Mouse (Mus musculus) embryonic facial prominence, embryonic 15.5 days (tissue): ENCODE results near the gene Gm49380. TPM values are rescaled to one million over a fixed set of nuclear protein-coding genes. Genes with fewer than 3 reads are reported as not detected.

Experiments used
- ATAC-seq: fragments of 200-750 bp; cut with Nextera tagmentation; 2 replicates; pipeline ENCODE4 v1.8.0; 2017; ENCODE audit warnings: low read depth, moderate TSS enrichment; ENCODE audit not compliant: insufficient number of reproducible peaks, low FRiP score, low TSS enrichment
- H3K27ac ChIP-seq: fragments of 300-500 bp; sonication (generic); replicated peaks from 2 replicates; pipeline ENCODE4 v1.5.1; 2015; ENCODE audit warnings: mild to moderate bottlenecking, inconsistent platforms
- H3K27me3 ChIP-seq: fragments of 300-500 bp; sonication (generic); 2 replicates; pipeline ENCODE4 v1.6.1; 2015; ENCODE audit warnings: inconsistent platforms
- H3K36me3 ChIP-seq: fragments of 300-500 bp; sonication (generic); 2 replicates; pipeline ENCODE4 v1.6.1; 2015; ENCODE audit warnings: mild to moderate bottlenecking, inconsistent platforms
- H3K4me1 ChIP-seq: fragments of 300-500 bp; sonication (generic); 2 replicates; pipeline ENCODE4 v1.6.1; 2015; ENCODE audit warnings: inconsistent platforms
- H3K4me2 ChIP-seq: fragments of 300-500 bp; sonication (generic); replicated peaks from 2 replicates; pipeline ENCODE4 v1.6.1; 2015; ENCODE audit warnings: mild to moderate bottlenecking, inconsistent platforms
- H3K4me3 ChIP-seq: fragments of 300-500 bp; sonication (generic); replicated peaks from 2 replicates; pipeline ENCODE4 v1.5.1; 2015; ENCODE audit warnings: mild to moderate bottlenecking, inconsistent platforms
- H3K9ac ChIP-seq: fragments of 300-500 bp; sonication (generic); 2 replicates; pipeline ENCODE4 v1.6.1; 2015; ENCODE audit warnings: inconsistent platforms
- H3K9me3 ChIP-seq: fragments of 300-500 bp; sonication (generic); replicated peaks from 2 replicates; pipeline ENCODE4 v1.6.1; 2016; ENCODE audit warnings: inconsistent platforms
- WGBS: fragments of 180-500 bp; shearing (Covaris S2); methylation state at CpG from one replicate; pipeline ENCODE4 v1.1.7; 2015; 5-methylcytosine and 5-hydroxymethylcytosine counted together
- polyA plus RNA-seq: library from polyadenylated mRNA; unstranded; fragments of >200 nt; fragmentation: Nextera tagmentation; extraction: Ambion mirVana; gene quantifications from 2 replicates; pipeline ENCODE4 v1.2.1, GENCODE M21; 2015

Gene Gm49380
- polyA plus RNA-seq, 1 experiment from 2014 or later: 0.27 TPM

GRCm38 (mm10) chr9:44107110-44107509 is 6.2 kb downstream of the Gm49380 start, which contains the start of gene C1qtnf5:
TSS of gene C1qtnf5 (plus strand) at chr9:44107245.
- H3K27ac ChIP-seq: peak within 1 kb of the TSS; percentile 84
- ATAC-seq: peak; percentile 52
- 24% methylated on average over 8 of the region's 8 CpGs for WGBS
- H3K4me2 ChIP-seq: peak within 1 kb of the TSS; percentile 35
- no peak within 1 kb of the TSS for H3K9ac ChIP-seq
- H3K4me3 ChIP-seq: peak within 1 kb of the TSS; percentile 20
- H3K4me1 ChIP-seq: peaks cover 50% of the 10 kb centered on the region
- no peaks in the 10 kb centered on the region for H3K9me3 ChIP-seq
- peaks cover 9% of the 10 kb centered on the region for H3K36me3 ChIP-seq
- no peaks in the 10 kb centered on the region for H3K27me3 ChIP-seq

- Histone ChIP-seq H3K4me2 (peak overlapping the region; percentile 35; the same call in 1 of the 2 replicates), H3K36me3 (peaks cover 10% of the 10 kb centered on the region), H3K27me3 (no peaks in the 10 kb centered on the region), H3K9ac (no peak overlapping the region), H3K4me3 (no peak overlapping the region), H3K9me3 (no peaks in the 10 kb centered on the region), H3K4me1 (peaks cover 45% of the 10 kb centered on the region), H3K27ac (peak overlapping the region; percentile 84)
- 66% methylated on average over 4 of the region's 4 CpGs for WGBS
- ATAC-seq: no peak
These were observed 6.7 kb downstream of the Gm49380 start for GRCm38 (mm10) chr9:44106596-44106995.

GRCm38 (mm10) chr9:44106182-44106581 is 7.1 kb downstream of the Gm49380 start:
- H3K9ac ChIP-seq: no peak overlapping the region
- no peak overlapping the region for H3K27ac ChIP-seq
- no peak for ATAC-seq
- H3K27me3 ChIP-seq: no peaks in the 10 kb centered on the region
- 89% methylated on average over 7 of the region's 7 CpGs for WGBS
- no peaks in the 10 kb centered on the region for H3K9me3 ChIP-seq
- no peak overlapping the region for H3K4me3 ChIP-seq
- H3K4me2 ChIP-seq: no peak overlapping the region
- peaks cover 44% of the 10 kb centered on the region for H3K4me1 ChIP-seq
- peaks cover 12% of the 10 kb centered on the region for H3K36me3 ChIP-seq

- H3K4me2 ChIP-seq: no peak overlapping the region
- no peak overlapping the region for H3K27ac ChIP-seq
- H3K9me3 ChIP-seq: no peaks in the 10 kb centered on the region
- 85% methylated on average over 10 of the region's 10 CpGs for WGBS
- no peak overlapping the region for H3K9ac ChIP-seq
- no peak overlapping the region for H3K4me3 ChIP-seq
- H3K4me1 ChIP-seq: peaks cover 44% of the 10 kb centered on the region
- no peak for ATAC-seq
- H3K27me3 ChIP-seq: no peaks in the 10 kb centered on the region
- peaks cover 12% of the 10 kb centered on the region for H3K36me3 ChIP-seq
These were observed 7.5 kb downstream of the Gm49380 start for GRCm38 (mm10) chr9:44105781-44106180.

GRCm38 (mm10) chr9:44104881-44105280 is 8.4 kb downstream of the Gm49380 start:
- no peak overlapping the region for H3K9ac ChIP-seq
- no peaks in the 10 kb centered on the region for H3K27me3 ChIP-seq
- no peaks in the 10 kb centered on the region for H3K9me3 ChIP-seq
- H3K4me1 ChIP-seq: peaks cover 36% of the 10 kb centered on the region
- no peak for ATAC-seq
- peaks cover 12% of the 10 kb centered on the region for H3K36me3 ChIP-seq
- no peak overlapping the region for H3K27ac ChIP-seq
- no peak overlapping the region for H3K4me3 ChIP-seq
- H3K4me2 ChIP-seq: no peak overlapping the region
- 87% methylated on average over 7 of the region's 7 CpGs for WGBS

GRCm38 (mm10) chr9:44101490-44101889 is 11.8 kb downstream of the Gm49380 start, which contains the start of gene Mfrp:
TSS of gene Mfrp (plus strand) at chr9:44101729.
- 45% methylated on average over 9 of the region's 9 CpGs for WGBS
- Histone ChIP-seq H3K27ac (no peak within 1 kb of the TSS), H3K4me3 (no peak within 1 kb of the TSS), H3K27me3 (no peaks in the 10 kb centered on the region), H3K4me2 (no peak within 1 kb of the TSS), H3K4me1 (peaks cover 3% of the 10 kb centered on the region; the same call in 1 of the 2 replicates), H3K36me3 (peaks cover 7% of the 10 kb centered on the region), H3K9me3 (no peaks in the 10 kb centered on the region), H3K9ac (no peak within 1 kb of the TSS)
- ATAC-seq: no peak

GRCm38 (mm10) chr9:44096536-44096935 is 16.8 kb downstream of the Gm49380 start:
- no peak overlapping the region for H3K27ac ChIP-seq
- no peaks in the 10 kb centered on the region for H3K27me3 ChIP-seq
- H3K4me2 ChIP-seq: no peak overlapping the region
- no peak overlapping the region for H3K4me3 ChIP-seq
- peaks cover 21% of the 10 kb centered on the region for H3K36me3 ChIP-seq
- ATAC-seq: no peak
- no peak overlapping the region for H3K9ac ChIP-seq
- peaks cover 5% of the 10 kb centered on the region for H3K4me1 ChIP-seq
- no peaks in the 10 kb centered on the region for H3K9me3 ChIP-seq
- 37% methylated on average over 9 of the region's 9 CpGs for WGBS

GRCm38 (mm10) chr9:44095781-44096180 is 17.5 kb downstream of the Gm49380 start:
- Histone ChIP-seq H3K4me1 (peaks cover 5% of the 10 kb centered on the region), H3K9ac (no peak overlapping the region), H3K4me3 (no peak overlapping the region), H3K4me2 (no peak overlapping the region), H3K27me3 (no peaks in the 10 kb centered on the region), H3K9me3 (no peaks in the 10 kb centered on the region), H3K27ac (no peak overlapping the region), H3K36me3 (peaks cover 22% of the 10 kb centered on the region)
- no peak for ATAC-seq
- 83% methylated on average over 9 of the region's 9 CpGs for WGBS

- H3K4me1 ChIP-seq: peaks cover 8% of the 10 kb centered on the region
- H3K9me3 ChIP-seq: no peaks in the 10 kb centered on the region
- no peaks in the 10 kb centered on the region for H3K27me3 ChIP-seq
- H3K36me3 ChIP-seq: peaks cover 22% of the 10 kb centered on the region
- no peak overlapping the region for H3K9ac ChIP-seq
- no peak overlapping the region for H3K4me3 ChIP-seq
- WGBS: 78% methylated on average over 3 of the region's 3 CpGs
- no peak overlapping the region for H3K27ac ChIP-seq
- H3K4me2 ChIP-seq: no peak overlapping the region
- ATAC-seq: no peak
These were observed 18.6 kb downstream of the Gm49380 start for GRCm38 (mm10) chr9:44094737-44095136.

GRCm38 (mm10) chr9:44093612-44094503 is 19.4 kb downstream of the Gm49380 start:
- no peak overlapping the region for H3K4me3 ChIP-seq
- H3K4me1 ChIP-seq: peaks cover 17% of the 10 kb centered on the region
- no peak overlapping the region for H3K27ac ChIP-seq
- H3K9ac ChIP-seq: no peak overlapping the region
- ATAC-seq: no peak
- 34% methylated on average over 24 of the region's 24 CpGs for WGBS
- H3K9me3 ChIP-seq: no peaks in the 10 kb centered on the region
- H3K4me2 ChIP-seq: no peak overlapping the region
- H3K36me3 ChIP-seq: peaks cover 22% of the 10 kb centered on the region
- no peaks in the 10 kb centered on the region for H3K27me3 ChIP-seq

GRCm38 (mm10) chr9:44088877-44089608 is 24.3 kb downstream of the Gm49380 start:
- Histone ChIP-seq H3K4me1 (peaks cover 55% of the 10 kb centered on the region), H3K4me2 (no peak overlapping the region), H3K27ac (0 out of 2 replicates have a peak overlapping the region, but pooled peaks have one; percentile 28), H3K36me3 (peaks cover 22% of the 10 kb centered on the region), H3K4me3 (no peak overlapping the region), H3K27me3 (peaks cover 7% of the 10 kb centered on the region; the same call in 1 of the 2 replicates), H3K9me3 (no peaks in the 10 kb centered on the region), H3K9ac (no peak overlapping the region)
- no peak for ATAC-seq
- WGBS: 63% methylated on average over 12 of the region's 12 CpGs
